Comparison of ENCODE assay signal across 15 mouse cellular contexts in the genomic region with DNA sequence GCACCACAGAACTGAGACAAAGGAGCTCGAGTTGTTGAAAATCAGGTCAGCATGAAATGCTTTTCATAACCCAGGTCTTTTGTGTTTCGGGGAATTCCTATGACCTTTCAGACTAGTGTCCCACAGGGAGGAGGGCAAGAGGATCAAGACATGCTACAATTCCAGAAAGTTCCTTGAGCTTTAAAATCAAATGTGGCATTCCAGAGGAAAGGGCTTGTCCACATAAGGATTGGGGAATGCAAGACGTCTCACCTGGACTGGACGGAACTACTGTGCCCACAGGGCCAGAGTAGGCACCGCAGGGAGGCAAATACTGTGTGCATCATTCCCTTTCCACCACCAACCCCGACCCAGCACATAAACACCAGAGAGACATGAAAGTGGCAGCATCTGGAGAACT.
DNase-seq lines count a peak whose midpoint lies in the region; ATAC-seq and TF ChIP-seq lines count a peak whose summit lies in the region.
"Had no signal": no experiment of that assay in that cellular context is flagged by ENCODE, and none has a peak within 500 bp of the region (broad histone marks: within the 10 kb centered on the region; RNA-seq: fewer than 3 reads in every experiment).

No protein-coding gene starts in this region.

- TF ChIP-seq EP300 in lung, postnatal 0 days (IDR thresholded peaks at IDR 0.05) = no peak

- H3K27me3 ChIP-seq in heart, embryonic 12.5 days (replicated peaks) = no peaks in the 10 kb centered on the region
- no peaks in the 10 kb centered on the region for H3K27me3 ChIP-seq in lung, postnatal 0 days (replicated peaks; ENCODE audit: insufficient read depth, low read length)
- H3K27me3 ChIP-seq in embryonic facial prominence, embryonic 11.5 days (ENCODE audit: control insufficient read depth, insufficient read depth, low read length) = no peaks in the 10 kb centered on the region
- no peaks in the 10 kb centered on the region for H3K27me3 ChIP-seq in limb, embryonic 13.5 days

- intact Hi-C loops in heart, postnatal 25 days (cut with DNase I) = loop anchor here (2.0 kb wide), 1 partner anchor 20 kb away; no protein-coding TSS in a partner anchor

- TF ChIP-seq CTCF in lung, postnatal 0 days (IDR thresholded peaks at IDR 0.05) = no peak
- no peak for TF ChIP-seq CTCF in lung, adult 2 months (IDR thresholded peaks at IDR 0.05; ENCODE audit: insufficient read depth, low read length)

- no peak for ATAC-seq in heart, embryonic 12.5 days (ENCODE audit: insufficient number of reproducible peaks, low FRiP score)
- peak; percentile 29; the same call in 1 of the 2 replicates for ATAC-seq in lung, postnatal 0 days
- no peak for ATAC-seq in embryonic facial prominence, embryonic 11.5 days (replicated peaks; ENCODE audit: insufficient number of reproducible peaks, low FRiP score, low TSS enrichment, low read depth)
- no peak for ATAC-seq in limb, embryonic 13.5 days (ENCODE audit: low FRiP score, low read depth)
- ATAC-seq: intestine, postnatal 0 days had no signal

- H3K27ac ChIP-seq in heart, embryonic 12.5 days (ENCODE audit: poor library complexity, severe bottlenecking) = peak overlapping the region; percentile 30; the same call in 1 of the 2 replicates
- H3K27ac ChIP-seq in lung, postnatal 0 days (ENCODE audit: low read length) = no peak overlapping the region
- H3K27ac ChIP-seq in embryonic facial prominence, embryonic 11.5 days (replicated peaks; ENCODE audit: low read depth, low read length) = peak overlapping the region; percentile 61; the same call in 1 of the 2 replicates
- H3K27ac ChIP-seq in limb, embryonic 13.5 days = peak overlapping the region; percentile 93
- H3K27ac ChIP-seq: liver, embryonic 14.5 days had no signal

- no peak for DNase-seq in heart, postnatal 25 days (ENCODE audit: low spot score)
- no peak for DNase-seq in lung, postnatal 0 days (ENCODE audit: low spot score)
- no peak for DNase-seq in lung, postnatal 14 days
- DNase-seq in embryonic facial prominence, embryonic 11.5 days (ENCODE audit: low spot score) = no peak
- no peak for DNase-seq in spleen, postnatal 4 days (ENCODE audit: low spot score in 2 of 2)
- DNase-seq in lung, adult 2 months = no peak
- DNase-seq: cerebellum, adult 11-12 months; cerebellum, postnatal 36 days; gastrocnemius, postnatal 10 days; kidney, postnatal 36 days; right cerebral cortex, postnatal 25 days had no signal

- H3K9me3 ChIP-seq in heart, embryonic 12.5 days (replicated peaks) = no peaks in the 10 kb centered on the region
- H3K9me3 ChIP-seq in lung, postnatal 0 days (ENCODE audit: low read length) = no peaks in the 10 kb centered on the region
- H3K9me3 ChIP-seq in embryonic facial prominence, embryonic 11.5 days (replicated peaks; ENCODE audit: control insufficient read depth, low read length) = no peaks in the 10 kb centered on the region
- H3K9me3 ChIP-seq in limb, embryonic 13.5 days = no peaks in the 10 kb centered on the region

- H3K4me2 ChIP-seq in heart, embryonic 12.5 days = no peak overlapping the region
- no peak overlapping the region for H3K4me2 ChIP-seq in lung, postnatal 0 days (replicated peaks; ENCODE audit: low read depth, low read length)
- H3K4me2 ChIP-seq in embryonic facial prominence, embryonic 11.5 days (ENCODE audit: low read depth, low read length) = no peak overlapping the region
- H3K4me2 ChIP-seq in limb, embryonic 13.5 days (replicated peaks) = peak overlapping the region; percentile 28; the same call in 1 of the 2 replicates

- WGBS in heart, embryonic 12.5 days = 54% methylated on average over 6 of the region's 6 CpGs
- 52% methylated on average over 6 of the region's 6 CpGs for WGBS in lung, postnatal 0 days
- 63% methylated on average over 6 of the region's 6 CpGs for WGBS in embryonic facial prominence, embryonic 11.5 days
- 40% methylated on average over 6 of the region's 6 CpGs for WGBS in limb, embryonic 13.5 days
- 71% methylated on average over 6 of the region's 6 CpGs for WGBS in lung, adult 2 months

- no peak for TF ChIP-seq POLR2A in lung, adult 2 months (IDR thresholded peaks at IDR 0.05; ENCODE audit: borderline replicate concordance, extremely low read depth, low read depth, low read length)

- H3K36me3 ChIP-seq in heart, embryonic 12.5 days = no peaks in the 10 kb centered on the region
- H3K36me3 ChIP-seq in lung, postnatal 0 days (ENCODE audit: insufficient read depth, low read length) = no peaks in the 10 kb centered on the region
- no peaks in the 10 kb centered on the region for H3K36me3 ChIP-seq in embryonic facial prominence, embryonic 11.5 days (replicated peaks; ENCODE audit: control insufficient read depth, insufficient read depth, low read depth, low read length)
- no peaks in the 10 kb centered on the region for H3K36me3 ChIP-seq in limb, embryonic 13.5 days

- no peak overlapping the region for H3K9ac ChIP-seq in heart, embryonic 12.5 days
- H3K9ac ChIP-seq in lung, postnatal 0 days (replicated peaks; ENCODE audit: low read depth) = no peak overlapping the region
- H3K9ac ChIP-seq in embryonic facial prominence, embryonic 11.5 days (replicated peaks; ENCODE audit: low read length) = peak overlapping the region; percentile 26; the same call in 1 of the 2 replicates
- no peak overlapping the region for H3K9ac ChIP-seq in limb, embryonic 13.5 days
- H3K9ac ChIP-seq: liver, embryonic 14.5 days had no signal

- H3K4me3 ChIP-seq in heart, embryonic 12.5 days = no peak overlapping the region
- no peak overlapping the region for H3K4me3 ChIP-seq in lung, postnatal 0 days (ENCODE audit: low read depth, low read length)
- H3K4me3 ChIP-seq in embryonic facial prominence, embryonic 11.5 days (ENCODE audit: low read depth, low read length) = no peak overlapping the region
- H3K4me3 ChIP-seq in limb, embryonic 13.5 days = no peak overlapping the region
- H3K4me3 ChIP-seq in lung, adult 2 months (replicated peaks; ENCODE audit: extremely low read depth, low read depth, low read length) = no peak overlapping the region

- H3K4me1 ChIP-seq in heart, embryonic 12.5 days (replicated peaks) = peaks cover 61% of the 10 kb centered on the region
- H3K4me1 ChIP-seq in lung, postnatal 0 days (ENCODE audit: insufficient read depth, low read depth, low read length) = peaks cover 14% of the 10 kb centered on the region; the same call in 1 of the 2 replicates
- peaks cover 7% of the 10 kb centered on the region for H3K4me1 ChIP-seq in embryonic facial prominence, embryonic 11.5 days (ENCODE audit: control insufficient read depth, insufficient read depth, low read length)
- H3K4me1 ChIP-seq in limb, embryonic 13.5 days = peaks cover 67% of the 10 kb centered on the region
- peaks cover 4% of the 10 kb centered on the region; the same call in 1 of the 2 replicates for H3K4me1 ChIP-seq in lung, adult 2 months (ENCODE audit: control insufficient read depth, insufficient read depth, low read length)
